Mouse (Mus musculus) CD4-positive, CD25-positive, alpha-beta regulatory T cell, adult 4 months (primary cell): ENCODE measurements around the gene Slc10a3. TPM values are rescaled to one million over a fixed set of nuclear protein-coding genes. Genes with fewer than 3 reads are reported as not detected.
"Not testable (repeated sequence)": the region's sequence is repeated elsewhere in the genome, so short reads cannot be mapped to it uniquely, and the experiment has no call there.

Experiments used
- ATAC-seq: one replicate; pipeline ENCODE4 v1.8.0; 2017
- polyA plus RNA-seq, 2 experiments: library from polyadenylated mRNA; unstranded; fragments of 100-300 nt; shearing (Covaris generic); gene quantifications; one replicate each; pipeline ENCODE4 v1.2.1; 2017

Slc10a3 gene
- polyA plus RNA-seq: 10 to 100 TPM; 21.5 to 34.2 TPM

- ATAC-seq: peak; percentile 95
Measured at GRCm38 (mm10) chrX:74372888-74373549, at the start of gene Slc10a3, which contains the start of gene Ubl4a. Slc10a3 (minus strand) TSS chrX:74373349. Ubl4a (minus strand) TSS chrX:74373218.

- peak; percentile 90 for ATAC-seq
Measured at GRCm38 (mm10) chrX:74413377-74413776, 40.2 kb upstream of the Slc10a3 start.

GRCm38 (mm10) chrX:74408340-74408739 lies 35.2 kb upstream of the Slc10a3 start:
- ATAC-seq: no peak

- no peak for ATAC-seq
Measured at GRCm38 (mm10) chrX:74400136-74400535, 27.0 kb upstream of the Slc10a3 start.

- ATAC-seq: peak; percentile 99
Measured at GRCm38 (mm10) chrX:74392535-74393443, 19.6 kb upstream of the Slc10a3 start, which contains the start of the genes Fam3a and Ikbkg. Fam3a (minus strand) TSS chrX:74393272. Ikbkg (plus strand) TSS chrX:74393290.

GRCm38 (mm10) chrX:74388153-74388552 lies 15.0 kb upstream of the Slc10a3 start:
- no peak for ATAC-seq

GRCm38 (mm10) chrX:74384451-74384850 lies 11.3 kb upstream of the Slc10a3 start:
- ATAC-seq: no peak

- peak; percentile 56 for ATAC-seq
Measured at GRCm38 (mm10) chrX:74368209-74368909, 4.8 kb downstream of the Slc10a3 start.

- ATAC-seq: no peak
Measured at GRCm38 (mm10) chrX:74367512-74367911, 5.6 kb downstream of the Slc10a3 start.

- no peak for ATAC-seq
Measured at GRCm38 (mm10) chrX:74359171-74359570, 14.0 kb downstream of the Slc10a3 start.

GRCm38 (mm10) chrX:74357069-74357468 lies 16.1 kb downstream of the Slc10a3 start:
- ATAC-seq: not testable (repeated sequence)

GRCm38 (mm10) chrX:74353467-74353770 lies 19.7 kb downstream of the Slc10a3 start, which contains the start of gene Lage3:
Lage3 (minus strand) TSS chrX:74353618.
- peak; percentile 92 for ATAC-seq

GRCm38 (mm10) chrX:74352645-74353466 lies 20.3 kb downstream of the Slc10a3 start:
- ATAC-seq: peak; percentile 29

GRCm38 (mm10) chrX:74330166-74330930 lies 42.8 kb downstream of the Slc10a3 start:
- ATAC-seq: no peak

- ATAC-seq: no peak
Measured at GRCm38 (mm10) chrX:74329215-74329671, 43.9 kb downstream of the Slc10a3 start.

GRCm38 (mm10) chrX:74328725-74329161 lies 44.4 kb downstream of the Slc10a3 start, which contains the start of gene Plxna3:
Plxna3 (plus strand) TSS chrX:74329066.
- peak; percentile 77 for ATAC-seq
